Mouse (Mus musculus): ENCODE measurements around the gene Dhx34.

- TF ChIP-seq CTCF (IDR thresholded peaks at IDR 0.05; ENCODE audit: borderline replicate concordance, insufficient read depth, low read depth, low read length) (no peak), POLR2A (IDR thresholded peaks at IDR 0.05; ENCODE audit: borderline replicate concordance, insufficient read depth, low read length) (no peak)
These were observed 36.0 kb upstream of the Dhx34 start for GRCm38 (mm10) chr7:16257830-16258229.
